Comparison of ENCODE assay signal across 31 mouse cellular contexts in genomic region chr9:68790922-68791321, GRCm38 (mm10).
DNase-seq lines count a peak whose midpoint lies in the region; ATAC-seq and TF ChIP-seq lines count a peak whose summit lies in the region.
"Had no signal": no experiment of that assay in that cellular context is flagged by ENCODE, and none has a peak within 500 bp of the region (broad histone marks: within the 10 kb centered on the region; RNA-seq: fewer than 3 reads in every experiment).

No protein-coding gene starts in this region.

- H3K9me3 ChIP-seq in embryonic facial prominence, embryonic 14.5 days (ENCODE audit: control insufficient read depth, low read length), result no peaks in the 10 kb centered on the region
- no peaks in the 10 kb centered on the region for H3K9me3 ChIP-seq in embryonic facial prominence, embryonic 10.5 days
- no peaks in the 10 kb centered on the region for H3K9me3 ChIP-seq in limb, embryonic 14.5 days (ENCODE audit: control insufficient read depth, low read length)
- H3K9me3 ChIP-seq in limb, embryonic 10.5 days (replicated peaks), result no peaks in the 10 kb centered on the region
- no peaks in the 10 kb centered on the region for H3K9me3 ChIP-seq in lung, embryonic 15.5 days
- H3K9me3 ChIP-seq in lung, postnatal 0 days (ENCODE audit: low read length), result no peaks in the 10 kb centered on the region
- H3K9me3 ChIP-seq: embryonic facial prominence, embryonic 12.5 days; embryonic facial prominence, embryonic 15.5 days; forebrain, embryonic 10.5 days; forebrain, embryonic 12.5 days; forebrain, embryonic 15.5 days had no signal

- no peak for TF ChIP-seq EP300 in lung, postnatal 0 days (IDR thresholded peaks at IDR 0.05)

- TF ChIP-seq POLR2A in limb, embryonic 14.5 days (IDR thresholded peaks at IDR 0.05; ENCODE audit: borderline replicate concordance, extremely low read depth, insufficient read depth, insufficient read length), result no peak
- no peak for TF ChIP-seq POLR2A in lung, adult 2 months (IDR thresholded peaks at IDR 0.05; ENCODE audit: borderline replicate concordance, extremely low read depth, low read depth, low read length)

- no peak overlapping the region for H3K9ac ChIP-seq in embryonic facial prominence, embryonic 14.5 days (ENCODE audit: low read depth, low read length)
- H3K9ac ChIP-seq in limb, embryonic 14.5 days (ENCODE audit: low read depth, low read length, severe bottlenecking), result no peak overlapping the region
- no peak overlapping the region for H3K9ac ChIP-seq in lung, embryonic 15.5 days
- no peak overlapping the region for H3K9ac ChIP-seq in lung, postnatal 0 days (replicated peaks; ENCODE audit: low read depth)
- H3K9ac ChIP-seq: embryonic facial prominence, embryonic 12.5 days; embryonic facial prominence, embryonic 15.5 days; forebrain, embryonic 12.5 days; forebrain, embryonic 15.5 days; forebrain, postnatal 0 days had no signal

- no peak overlapping the region for H3K4me2 ChIP-seq in embryonic facial prominence, embryonic 14.5 days (ENCODE audit: low read depth, low read length)
- H3K4me2 ChIP-seq in limb, embryonic 14.5 days (replicated peaks; ENCODE audit: low read depth, low read length, severe bottlenecking), result no peak overlapping the region
- H3K4me2 ChIP-seq in lung, embryonic 15.5 days, result no peak overlapping the region
- no peak overlapping the region for H3K4me2 ChIP-seq in lung, postnatal 0 days (replicated peaks; ENCODE audit: low read depth, low read length)
- H3K4me2 ChIP-seq: embryonic facial prominence, embryonic 12.5 days; embryonic facial prominence, embryonic 15.5 days; forebrain, embryonic 12.5 days; forebrain, embryonic 15.5 days had no signal

- TF ChIP-seq CTCF in lung, postnatal 0 days (IDR thresholded peaks at IDR 0.05), result no peak
- no peak for TF ChIP-seq CTCF in lung, adult 2 months (IDR thresholded peaks at IDR 0.05; ENCODE audit: insufficient read depth, low read length)

- no peaks in the 10 kb centered on the region for H3K27me3 ChIP-seq in embryonic facial prominence, embryonic 14.5 days (replicated peaks; ENCODE audit: control insufficient read depth, insufficient read depth, low read length)
- H3K27me3 ChIP-seq in embryonic facial prominence, embryonic 10.5 days (replicated peaks; ENCODE audit: low read depth, poor library complexity, severe bottlenecking), result 0 out of 2 replicates have a peak, but pooled peaks cover 7% of the 10 kb centered on the region
- no peaks in the 10 kb centered on the region for H3K27me3 ChIP-seq in limb, embryonic 14.5 days (ENCODE audit: control insufficient read depth, insufficient read depth, low read length)
- H3K27me3 ChIP-seq in limb, embryonic 10.5 days (ENCODE audit: low read depth, poor library complexity, severe bottlenecking), result peaks cover 7% of the 10 kb centered on the region; the same call in 1 of the 2 replicates
- no peaks in the 10 kb centered on the region for H3K27me3 ChIP-seq in lung, embryonic 15.5 days
- no peaks in the 10 kb centered on the region for H3K27me3 ChIP-seq in lung, postnatal 0 days (replicated peaks; ENCODE audit: insufficient read depth, low read length)
- H3K27me3 ChIP-seq: CH12.LX; embryonic facial prominence, embryonic 12.5 days; embryonic facial prominence, embryonic 15.5 days; forebrain, embryonic 12.5 days; forebrain, embryonic 15.5 days had no signal

- WGBS in embryonic facial prominence, embryonic 14.5 days, result 35% methylated on average over 4 of the region's 4 CpGs
- 86% methylated on average over 4 of the region's 4 CpGs for WGBS in embryonic facial prominence, embryonic 10.5 days
- WGBS in limb, embryonic 14.5 days, result 48% methylated on average over 4 of the region's 4 CpGs
- 90% methylated on average over 4 of the region's 4 CpGs for WGBS in limb, embryonic 10.5 days
- 35% methylated on average over 4 of the region's 4 CpGs for WGBS in lung, embryonic 15.5 days
- 41% methylated on average over 4 of the region's 4 CpGs for WGBS in lung, postnatal 0 days
- 34% methylated on average over 4 of the region's 4 CpGs for WGBS in lung, adult 2 months

- H3K4me1 ChIP-seq in embryonic facial prominence, embryonic 14.5 days (ENCODE audit: control insufficient read depth, insufficient read depth, low read length), result peaks cover 33% of the 10 kb centered on the region
- peaks cover 31% of the 10 kb centered on the region for H3K4me1 ChIP-seq in embryonic facial prominence, embryonic 10.5 days
- peaks cover 33% of the 10 kb centered on the region for H3K4me1 ChIP-seq in limb, embryonic 14.5 days (ENCODE audit: control insufficient read depth, insufficient read depth, low read length)
- H3K4me1 ChIP-seq in limb, embryonic 10.5 days, result peaks cover 43% of the 10 kb centered on the region
- peaks cover 18% of the 10 kb centered on the region for H3K4me1 ChIP-seq in lung, embryonic 15.5 days
- H3K4me1 ChIP-seq in lung, postnatal 0 days (ENCODE audit: insufficient read depth, low read depth, low read length), result no peaks in the 10 kb centered on the region
- H3K4me1 ChIP-seq in lung, adult 2 months (ENCODE audit: control insufficient read depth, insufficient read depth, low read length), result no peaks in the 10 kb centered on the region

- no peaks in the 10 kb centered on the region for H3K36me3 ChIP-seq in embryonic facial prominence, embryonic 14.5 days (ENCODE audit: control insufficient read depth, insufficient read depth, low read length)
- H3K36me3 ChIP-seq in embryonic facial prominence, embryonic 10.5 days (replicated peaks), result no peaks in the 10 kb centered on the region
- H3K36me3 ChIP-seq in limb, embryonic 14.5 days (ENCODE audit: control insufficient read depth, insufficient read depth, low read length), result no peaks in the 10 kb centered on the region
- H3K36me3 ChIP-seq in limb, embryonic 10.5 days, result no peaks in the 10 kb centered on the region
- no peaks in the 10 kb centered on the region for H3K36me3 ChIP-seq in lung, embryonic 15.5 days
- H3K36me3 ChIP-seq in lung, postnatal 0 days (ENCODE audit: insufficient read depth, low read length), result no peaks in the 10 kb centered on the region
- H3K36me3 ChIP-seq: embryonic facial prominence, embryonic 12.5 days; embryonic facial prominence, embryonic 15.5 days; forebrain, embryonic 10.5 days; forebrain, embryonic 12.5 days; forebrain, embryonic 15.5 days; G1E had no signal

- no peak overlapping the region for H3K4me3 ChIP-seq in embryonic facial prominence, embryonic 14.5 days (ENCODE audit: low read depth, low read length)
- no peak overlapping the region for H3K4me3 ChIP-seq in embryonic facial prominence, embryonic 10.5 days
- H3K4me3 ChIP-seq in limb, embryonic 14.5 days (replicated peaks; ENCODE audit: low read length), result no peak overlapping the region
- H3K4me3 ChIP-seq in limb, embryonic 10.5 days, result no peak overlapping the region
- no peak overlapping the region for H3K4me3 ChIP-seq in lung, embryonic 15.5 days
- no peak overlapping the region for H3K4me3 ChIP-seq in lung, postnatal 0 days (ENCODE audit: low read depth, low read length)
- no peak overlapping the region for H3K4me3 ChIP-seq in lung, adult 2 months (replicated peaks; ENCODE audit: extremely low read depth, low read depth, low read length)
- H3K4me3 ChIP-seq: embryonic facial prominence, embryonic 12.5 days; embryonic facial prominence, embryonic 15.5 days; erythroblast, embryonic 14.5 days; forebrain, embryonic 10.5 days; forebrain, embryonic 12.5 days; forebrain, embryonic 15.5 days had no signal

- peak; percentile 41; the same call in 1 of the 2 replicates for ATAC-seq in embryonic facial prominence, embryonic 14.5 days (ENCODE audit: low read depth)
- no peak for ATAC-seq in limb, embryonic 14.5 days (ENCODE audit: low FRiP score, low read depth)
- peak; percentile 55; the same call in 1 of the 2 replicates for ATAC-seq in lung, embryonic 15.5 days (ENCODE audit: borderline replicate concordance, extremely low read depth, low FRiP score, low TSS enrichment)
- ATAC-seq in lung, postnatal 0 days, result no peak
- ATAC-seq: activated CD4-positive, CD25-positive, alpha-beta regulatory T cell, adult 4 months; CD4-positive, CD25-positive, alpha-beta regulatory T cell, adult 4 months; forebrain, embryonic 15.5 days; forebrain, postnatal 0 days; Patski had no signal

- DNase-seq in embryonic facial prominence, embryonic 14.5 days (ENCODE audit: low spot score), result peak; percentile 83
- DNase-seq in embryonic facial prominence, embryonic 10.5 days (ENCODE audit: low spot score), result no peak
- DNase-seq in limb, embryonic 14.5 days (ENCODE audit: low spot score), result peak; percentile 31
- no peak for DNase-seq in limb, embryonic 10.5 days (ENCODE audit: low spot score)
- DNase-seq in lung, adult 18-20 months, result no peak
- DNase-seq in lung, postnatal 0 days (ENCODE audit: low spot score), result peak; percentile 61
- DNase-seq in lung, adult 2 months, result no peak
- DNase-seq: adrenal gland, adult 8-10 months; adrenal gland, postnatal 14 days; adrenal gland, postnatal 36 days; B cell, adult 2 months; cerebellum, adult 11 months; cerebellum, adult 18-20 months; cerebellum, adult 8-10 months; cerebellum, adult 9-11 months; cerebellum, postnatal 14 days; cerebellum, postnatal 36 days; embryo, embryonic 11 days; forebrain, postnatal 0 days had no signal

- H3K27ac ChIP-seq in embryonic facial prominence, embryonic 14.5 days (replicated peaks; ENCODE audit: low read depth, low read length), result no peak overlapping the region
- no peak overlapping the region for H3K27ac ChIP-seq in embryonic facial prominence, embryonic 10.5 days (replicated peaks)
- no peak overlapping the region for H3K27ac ChIP-seq in limb, embryonic 14.5 days (replicated peaks; ENCODE audit: low read depth, low read length)
- H3K27ac ChIP-seq in limb, embryonic 10.5 days, result no peak overlapping the region
- H3K27ac ChIP-seq in lung, embryonic 15.5 days, result no peak overlapping the region
- H3K27ac ChIP-seq in lung, postnatal 0 days (ENCODE audit: low read length), result no peak overlapping the region
- H3K27ac ChIP-seq: embryonic facial prominence, embryonic 12.5 days; embryonic facial prominence, embryonic 15.5 days; forebrain, embryonic 10.5 days; forebrain, embryonic 12.5 days; forebrain, embryonic 15.5 days had no signal

Comparison
In these comparisons a context has a peak if more than half of its experiments do, and no peak if none do; other contexts are left out.
1. ATAC-seq: peak in embryonic facial prominence, embryonic 14.5 days (single experiment) and lung, embryonic 15.5 days (single experiment); none in limb, embryonic 14.5 days (single experiment) and lung, postnatal 0 days (single experiment).
2. DNase-seq: peak in embryonic facial prominence, embryonic 14.5 days (single experiment), limb, embryonic 14.5 days (single experiment) and lung, postnatal 0 days (single experiment); none in embryonic facial prominence, embryonic 10.5 days (single experiment), limb, embryonic 10.5 days (single experiment), lung, adult 18-20 months (0 of 2) and lung, adult 2 months (single experiment).